Mouse (Mus musculus) WW6 (cell line): ENCODE data around the gene Tmem132b.
"Not testable (repeated sequence)": the region's sequence is repeated elsewhere in the genome, so short reads cannot be mapped to it uniquely, and the experiment has no call there.

Source experiments
- DNase-seq: peaks from one replicate; pipeline ENCODE4 v3.0.0-alpha.2; 2013; ENCODE audit warnings: low read depth, low spot score

Tmem132b gene

DNA sequence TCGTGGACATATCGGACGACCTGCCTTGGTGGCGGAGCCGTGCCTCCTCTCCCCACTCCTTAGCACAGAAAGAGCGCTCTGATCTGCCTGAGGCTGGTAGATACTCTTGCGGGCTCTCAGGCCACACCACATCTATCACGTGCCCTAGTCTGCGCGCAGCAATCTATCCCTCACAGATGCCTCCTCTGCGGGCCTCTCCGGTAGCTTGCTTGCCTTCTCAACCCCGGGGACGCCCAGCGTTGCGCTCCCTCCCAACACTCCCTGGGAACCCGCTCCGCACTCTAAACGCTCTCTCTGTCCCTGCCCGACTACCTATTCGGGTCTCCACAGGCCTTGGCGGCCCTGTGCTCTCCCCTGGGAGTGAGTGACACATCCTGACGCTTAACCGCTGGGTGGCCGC, at the start of gene Tmem132b:
Tmem132b (plus strand) TSS at position 141 of the 400 bp plus-strand sequence.
- no peak for DNase-seq

GRCm38 (mm10) chr5:125482474-125482873, 49.1 kb upstream of the Tmem132b start:
- no peak for DNase-seq

GRCm38 (mm10) chr5:125483712-125484611, 47.6 kb upstream of the Tmem132b start:
- DNase-seq, result no peak

DNA sequence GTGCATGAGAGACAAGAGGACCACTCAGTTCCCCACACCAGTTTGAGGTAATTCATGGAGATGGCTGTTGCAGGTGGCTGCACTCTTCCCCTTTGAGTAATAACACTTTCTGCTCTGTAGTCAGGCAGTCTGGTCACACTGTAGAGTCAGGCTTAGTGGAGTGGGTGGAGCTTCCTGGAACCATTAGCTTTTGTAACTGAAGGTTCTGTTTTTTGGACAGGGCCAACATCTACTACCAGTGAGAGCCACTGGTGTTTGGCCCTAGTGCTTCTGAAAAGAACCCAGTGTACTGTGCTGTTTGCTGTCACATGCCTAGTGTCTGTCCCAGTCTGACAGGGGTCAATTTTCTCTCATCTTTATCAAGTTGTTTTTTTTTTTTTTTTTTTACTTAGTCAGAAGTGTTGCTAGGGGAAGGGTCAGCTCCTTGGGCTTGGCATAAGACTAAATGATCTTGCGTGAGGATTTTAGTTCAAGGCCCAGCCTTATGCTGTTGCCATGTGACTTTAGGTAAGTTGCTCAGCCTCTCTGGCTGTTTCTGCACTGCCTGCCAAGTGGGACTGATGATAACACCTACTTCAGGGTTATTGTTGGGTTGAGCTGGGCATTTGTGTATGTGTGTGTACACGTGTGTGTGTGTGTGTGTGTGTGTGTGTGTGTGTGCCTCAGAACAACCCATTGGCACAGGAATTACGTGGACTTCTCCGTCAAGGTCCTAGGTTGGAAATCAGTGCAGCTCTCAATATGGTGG, 46.4 kb upstream of the Tmem132b start:
- no peak for DNase-seq

- DNase-seq, result no peak
Measured at GRCm38 (mm10) chr5:125486088-125486487, 45.5 kb upstream of the Tmem132b start.

GRCm38 (mm10) chr5:125487375-125488115, 44.0 kb upstream of the Tmem132b start:
- no peak for DNase-seq

DNA sequence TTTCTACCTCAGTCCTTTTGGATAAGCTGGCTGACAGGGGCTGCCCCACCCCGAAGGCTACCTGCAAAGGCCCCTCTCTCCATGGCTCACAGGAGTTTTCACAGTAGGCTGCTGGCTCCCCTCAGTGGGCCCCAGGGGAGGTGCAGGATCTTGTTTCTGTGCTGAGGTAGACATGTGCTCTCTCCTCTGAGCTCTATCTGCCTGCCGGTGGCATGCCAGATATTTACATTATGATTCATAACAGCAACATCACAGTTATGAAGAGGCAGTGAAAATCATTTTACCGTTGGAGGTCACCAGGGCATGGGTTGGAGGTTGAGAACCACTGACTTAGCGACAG, 43.5 kb upstream of the Tmem132b start:
- no peak for DNase-seq

- not testable (repeated sequence) for DNase-seq
Measured at GRCm38 (mm10) chr5:125488953-125489352, 42.6 kb upstream of the Tmem132b start.

- no peak for DNase-seq
Measured at GRCm38 (mm10) chr5:125491107-125491506, 40.5 kb upstream of the Tmem132b start.

DNA sequence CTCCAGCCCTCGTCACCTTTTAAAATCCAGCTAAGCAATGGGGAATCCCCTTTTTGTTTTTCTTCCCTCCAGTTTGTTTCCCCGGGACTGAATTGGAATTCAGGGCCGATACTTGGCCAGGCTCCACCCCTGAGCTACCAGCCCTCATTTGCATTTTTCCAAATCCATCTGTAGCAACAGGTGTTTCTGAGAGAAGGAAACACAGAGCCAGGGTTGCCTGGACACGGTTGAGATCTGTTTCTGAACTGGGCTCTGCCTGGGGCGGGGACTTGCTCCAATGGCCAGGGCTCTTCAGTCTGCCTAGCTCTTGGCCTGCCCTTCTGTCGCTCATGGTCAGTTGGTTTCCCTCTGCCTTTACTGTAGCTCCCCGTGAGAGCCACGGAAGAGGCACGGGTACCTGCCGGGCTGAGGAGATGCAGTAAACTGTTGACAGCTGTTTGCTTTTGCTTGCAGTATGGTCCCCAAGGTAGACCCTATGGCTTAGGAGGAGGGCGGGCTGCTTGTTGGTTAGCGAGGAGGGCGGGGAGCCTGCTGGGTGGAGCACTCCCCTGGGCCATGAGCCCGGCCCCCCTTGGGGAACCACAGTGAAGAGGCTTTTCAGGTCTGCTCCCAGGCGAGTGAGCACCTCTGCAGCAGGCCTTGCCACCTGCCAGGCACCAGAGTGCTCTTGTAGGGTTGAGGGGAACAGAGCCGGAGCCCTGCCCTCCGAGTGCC, 39.0 kb upstream of the Tmem132b start:
- no peak for DNase-seq

GRCm38 (mm10) chr5:125493093-125493423, 38.5 kb upstream of the Tmem132b start:
- no peak for DNase-seq

GRCm38 (mm10) chr5:125495655-125496054, 35.9 kb upstream of the Tmem132b start:
- DNase-seq, result no peak

GRCm38 (mm10) chr5:125497821-125498600, 33.6 kb upstream of the Tmem132b start:
- peak; percentile 59 for DNase-seq

DNA sequence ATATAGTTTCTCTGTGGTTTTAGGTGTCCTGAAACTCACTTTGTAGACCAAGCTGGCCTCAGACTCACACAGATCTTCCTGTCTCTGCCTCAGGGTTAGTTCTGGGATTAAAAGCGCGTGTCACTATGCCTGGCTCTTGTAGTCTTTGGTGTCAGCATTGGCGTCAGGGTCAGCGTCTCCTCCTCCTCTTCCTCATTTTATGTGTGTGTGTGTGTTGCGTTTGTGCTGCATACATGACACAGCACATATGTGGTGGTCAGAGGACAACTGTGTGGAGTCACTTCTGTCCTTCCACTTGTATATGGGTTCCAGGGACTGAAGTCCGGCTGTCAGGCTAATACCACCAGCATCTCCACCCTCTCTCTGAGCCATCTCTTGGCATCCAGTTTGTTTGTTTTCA, 30.1 kb upstream of the Tmem132b start:
- DNase-seq, result no peak

DNA sequence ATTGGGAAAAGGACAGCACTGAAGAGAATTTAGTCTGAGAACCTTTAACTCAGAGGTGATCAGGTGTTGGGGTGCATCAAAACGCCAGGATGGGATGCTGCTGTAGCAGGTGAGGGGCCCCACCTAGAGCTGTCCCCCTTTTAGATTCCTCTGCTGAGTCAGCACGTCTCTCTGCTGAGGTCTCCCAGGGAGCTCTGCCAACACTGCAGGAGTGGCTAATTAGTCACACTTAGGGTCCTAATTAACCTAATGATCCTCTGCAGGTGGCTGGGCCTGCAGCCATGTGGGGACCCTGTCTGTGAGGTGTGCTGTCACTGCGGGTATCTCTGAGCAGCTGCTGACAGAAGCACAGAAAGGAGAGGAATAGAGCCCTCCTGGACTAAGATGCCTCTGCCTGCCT, 29.4 kb upstream of the Tmem132b start:
- no peak for DNase-seq

DNA sequence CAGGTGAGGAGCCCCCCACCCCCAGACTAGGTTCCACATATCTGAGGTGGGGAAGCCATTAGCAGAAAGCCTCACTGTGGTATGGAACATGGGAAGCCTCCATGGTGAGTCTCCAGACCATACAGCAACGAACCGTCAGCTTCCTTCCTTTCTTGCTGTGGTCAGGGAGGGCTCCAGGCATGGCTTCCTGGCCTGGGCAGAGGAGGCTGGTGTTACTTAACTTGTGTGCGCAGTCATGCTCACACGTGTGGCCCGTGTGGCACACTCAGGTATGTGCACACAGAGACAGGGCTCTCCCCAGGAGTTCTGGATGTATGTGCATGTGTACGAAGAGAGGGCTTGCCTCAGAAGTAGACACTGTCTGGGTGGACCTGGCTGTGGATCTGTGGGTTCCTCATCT, 27.9 kb upstream of the Tmem132b start:
- DNase-seq, result no peak

- DNase-seq, result no peak
Measured at GRCm38 (mm10) chr5:125504692-125505091, 26.9 kb upstream of the Tmem132b start.

GRCm38 (mm10) chr5:125505968-125506367, 25.6 kb upstream of the Tmem132b start:
- DNase-seq, result no peak

DNA sequence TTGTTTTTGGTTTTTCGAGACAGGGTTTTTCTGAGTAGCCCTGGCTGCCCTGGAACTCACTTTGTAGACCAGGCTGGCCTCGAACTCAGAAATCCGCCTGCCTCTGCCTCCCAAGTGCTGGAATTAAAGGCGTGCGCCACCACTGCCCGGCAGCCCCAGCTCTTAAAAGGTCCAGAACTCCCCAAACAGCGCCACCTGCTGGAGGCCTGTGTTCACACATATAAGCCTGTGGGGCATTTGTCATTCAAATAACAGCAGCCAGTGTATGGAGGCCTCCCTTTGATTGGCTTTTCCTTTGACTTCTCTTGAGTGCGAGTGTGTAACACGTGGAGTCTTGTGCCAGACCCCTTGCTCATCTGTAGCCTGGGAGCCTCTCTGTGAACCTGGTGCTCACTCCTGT, 24.0 kb upstream of the Tmem132b start:
- DNase-seq, result peak; percentile 75

DNA sequence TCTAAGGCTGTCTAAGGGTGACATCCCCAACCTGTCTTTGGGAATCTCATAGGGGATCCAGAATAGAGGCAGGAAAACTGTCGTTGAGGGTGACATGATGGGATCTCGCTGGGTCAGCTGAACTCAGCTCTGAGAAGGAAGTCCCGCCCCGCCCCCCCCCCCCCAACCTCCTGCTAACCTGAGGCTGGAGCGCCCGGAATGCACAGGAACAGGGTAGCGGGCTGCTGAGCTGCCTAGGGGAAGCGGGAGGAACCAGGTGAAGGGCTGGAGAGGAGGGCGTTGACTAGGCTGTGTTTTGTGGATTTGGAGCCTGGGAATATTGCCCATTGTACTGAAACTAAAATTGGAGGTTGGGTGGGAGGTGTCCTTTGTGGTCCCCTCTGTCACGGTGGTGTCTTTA, 23.6 kb upstream of the Tmem132b start:
- no peak for DNase-seq

DNA sequence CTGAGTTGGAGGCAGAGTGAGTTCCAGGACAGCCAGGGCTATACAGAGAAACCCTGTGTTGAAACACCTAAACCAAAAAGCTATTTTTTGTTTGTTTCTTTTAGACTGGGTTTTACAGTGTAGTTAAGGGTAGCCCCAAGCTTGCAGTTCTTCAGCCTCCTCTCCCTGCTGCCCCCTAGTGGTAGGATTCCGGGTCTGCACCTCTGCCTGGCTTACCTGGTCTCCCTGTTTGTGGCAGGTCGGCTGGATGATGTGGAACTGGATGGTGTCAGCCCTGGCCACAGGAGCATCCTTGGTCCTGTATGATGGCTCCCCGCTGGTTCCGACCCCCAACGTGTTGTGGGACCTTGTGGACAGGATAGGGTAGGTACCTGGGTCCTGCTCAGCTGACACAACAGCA, 22.0 kb upstream of the Tmem132b start:
- DNase-seq, result no peak
